Mouse (Mus musculus): Measurements from ENCODE around the gene Sertad1. TPM values are rescaled to one million over a fixed set of nuclear protein-coding genes. Genes with fewer than 3 reads are reported as not detected.

The Sertad1 gene
- polyA plus RNA-seq, 1 experiment = 19.4 TPM

DNA sequence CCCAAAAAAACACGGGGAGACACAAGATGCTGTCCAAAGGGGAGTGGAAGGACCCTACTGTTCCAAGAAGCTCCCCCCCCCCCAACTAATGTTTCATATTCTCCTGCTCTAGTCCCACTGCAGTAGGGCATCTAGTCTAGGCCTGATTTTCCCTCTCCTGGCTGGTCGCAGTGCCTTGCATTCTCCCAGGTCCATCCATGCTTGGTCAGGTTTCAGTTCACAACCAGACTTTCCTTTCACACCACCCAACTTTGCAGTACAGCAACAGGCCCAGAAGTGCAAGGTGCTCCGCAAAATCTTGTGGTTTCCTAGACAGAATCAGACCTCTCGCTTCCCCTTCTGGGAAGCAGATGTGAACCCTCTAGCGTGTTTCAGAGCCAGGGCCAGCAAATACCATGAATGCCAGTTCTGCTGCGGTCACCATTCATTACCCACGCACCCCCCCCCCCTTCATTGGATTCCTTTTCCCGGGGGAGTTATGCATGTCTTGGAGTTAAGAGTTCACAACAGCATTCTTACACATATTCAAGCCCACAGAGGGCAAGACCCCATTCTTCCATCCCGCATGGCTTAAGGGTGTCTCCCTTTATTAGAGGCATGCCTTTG lies 20.2 kb downstream of the Sertad1 start:
- no peaks in the 10 kb centered on the region for H3K36me3 ChIP-seq (ENCODE audit: control insufficient read depth, insufficient read depth, low read length)
- no peak overlapping the region for H3K4me3 ChIP-seq (ENCODE audit: insufficient read depth, low read depth, low read length)
- peak overlapping the region; percentile 37 for H3K27ac ChIP-seq (ENCODE audit: insufficient read depth, low read depth, low read length)
- 21% methylated on average over 9 of the region's 9 CpGs for WGBS
- TF ChIP-seq CTCF (conservative IDR thresholded peaks at IDR 0.05; ENCODE audit: insufficient read depth, insufficient read length, low read depth, low read length) = no peak
- no peak for TF ChIP-seq POLR2A (IDR thresholded peaks at IDR 0.05; ENCODE audit: low read depth, low read length)
- H3K27me3 ChIP-seq (replicated peaks; ENCODE audit: control insufficient read depth, insufficient read depth, low read length) = no peaks in the 10 kb centered on the region
- DNase-seq = no peak
- no peaks in the 10 kb centered on the region for H3K4me1 ChIP-seq (ENCODE audit: control insufficient read depth, insufficient read depth, low read length)

DNA sequence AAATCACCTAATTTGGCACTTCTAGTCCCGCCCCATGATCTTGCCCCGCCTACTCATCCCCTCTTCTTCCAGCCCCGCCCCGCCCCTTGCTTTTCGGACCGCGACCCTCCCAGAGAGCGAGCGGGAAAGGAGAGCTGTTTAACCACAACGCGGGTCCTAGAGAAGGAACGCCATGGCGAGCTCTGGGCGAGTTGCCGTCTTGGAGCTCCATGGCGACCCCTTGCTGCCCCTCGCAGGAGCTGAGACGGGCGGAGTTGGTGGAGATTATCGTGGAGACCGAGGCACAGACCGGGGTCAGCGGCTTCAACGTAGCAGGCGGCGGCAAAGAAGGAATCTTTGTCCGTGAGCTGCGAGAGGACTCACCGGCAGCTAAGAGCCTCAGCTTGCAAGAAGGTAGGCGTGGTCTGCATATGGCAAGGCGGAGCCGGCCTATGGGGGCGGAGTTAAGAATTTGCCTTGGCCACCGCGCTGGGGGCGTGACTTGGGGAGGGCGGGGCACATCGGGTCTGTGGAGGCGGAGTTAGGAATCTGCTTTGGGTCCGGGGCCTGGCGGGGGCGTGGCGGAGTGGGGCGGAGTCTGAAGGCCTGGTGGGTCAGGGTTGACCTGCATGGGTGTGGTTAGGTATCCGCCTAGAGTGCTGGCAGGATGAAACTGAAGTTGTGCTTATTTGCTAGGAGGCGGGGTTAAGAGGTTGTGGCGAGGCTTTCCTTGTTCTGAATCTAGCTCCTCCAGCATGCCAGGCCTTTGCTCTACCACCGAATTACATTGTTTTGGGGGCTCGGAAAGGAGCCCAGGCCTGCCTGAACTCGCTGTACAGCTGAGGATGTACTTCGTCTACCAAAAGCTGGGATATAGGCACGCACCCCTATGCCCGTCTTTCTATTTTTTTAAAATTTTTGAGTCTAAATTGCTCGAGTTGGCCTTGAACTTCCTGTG lies 21.3 kb downstream of the Sertad1 start:
- no peak for TF ChIP-seq CTCF (conservative IDR thresholded peaks at IDR 0.05; ENCODE audit: insufficient read depth, insufficient read length, low read depth, low read length)
- peak; percentile 78 for TF ChIP-seq POLR2A (IDR thresholded peaks at IDR 0.05; ENCODE audit: low read depth, low read length)
- Histone ChIP-seq H3K27me3 (replicated peaks; ENCODE audit: control insufficient read depth, insufficient read depth, low read length) (no peaks in the 10 kb centered on the region), H3K36me3 (ENCODE audit: control insufficient read depth, insufficient read depth, low read length) (no peaks in the 10 kb centered on the region), H3K27ac (ENCODE audit: insufficient read depth, low read depth, low read length) (peak overlapping the region; percentile 98), H3K4me3 (ENCODE audit: insufficient read depth, low read depth, low read length) (peak overlapping the region; percentile 83), H3K4me1 (ENCODE audit: control insufficient read depth, insufficient read depth, low read length) (no peaks in the 10 kb centered on the region)
- DNase-seq = peak; percentile 99
- under 1% methylated on average over 54 of the region's 54 CpGs for WGBS

- Histone ChIP-seq H3K4me3 (ENCODE audit: insufficient read depth, low read depth, low read length) (peak overlapping the region; percentile 12; the same call in 1 of the 2 replicates), H3K27ac (ENCODE audit: insufficient read depth, low read depth, low read length) (peak overlapping the region; percentile 64; the same call in 1 of the 2 replicates)
- WGBS = 19% methylated on average over 6 of the region's 6 CpGs
Observed at GRCm38 (mm10) chr7:27508648-27509005, 21.9 kb downstream of the Sertad1 start.

GRCm38 (mm10) chr7:27510809-27511208 lies 24.1 kb downstream of the Sertad1 start:
- TF ChIP-seq CTCF (conservative IDR thresholded peaks at IDR 0.05; ENCODE audit: insufficient read depth, insufficient read length, low read depth, low read length) (no peak), POLR2A (IDR thresholded peaks at IDR 0.05; ENCODE audit: low read depth, low read length) (no peak)
- no peak for DNase-seq
- Histone ChIP-seq H3K27ac (ENCODE audit: insufficient read depth, low read depth, low read length) (no peak overlapping the region), H3K4me3 (ENCODE audit: insufficient read depth, low read depth, low read length) (no peak overlapping the region), H3K36me3 (ENCODE audit: control insufficient read depth, insufficient read depth, low read length) (no peaks in the 10 kb centered on the region), H3K4me1 (ENCODE audit: control insufficient read depth, insufficient read depth, low read length) (no peaks in the 10 kb centered on the region), H3K27me3 (replicated peaks; ENCODE audit: control insufficient read depth, insufficient read depth, low read length) (no peaks in the 10 kb centered on the region)
- WGBS = 93% methylated on average over 2 of the region's 2 CpGs

More at GRCm38 (mm10) chr7:27508648-27509005, 21.9 kb downstream of the Sertad1 start:
- peak; percentile 76 for DNase-seq
- H3K4me1 ChIP-seq (ENCODE audit: control insufficient read depth, insufficient read depth, low read length) = no peaks in the 10 kb centered on the region
- H3K27me3 ChIP-seq (replicated peaks; ENCODE audit: control insufficient read depth, insufficient read depth, low read length) = no peaks in the 10 kb centered on the region
- peak; percentile 78 for TF ChIP-seq CTCF (conservative IDR thresholded peaks at IDR 0.05; ENCODE audit: insufficient read depth, insufficient read length, low read depth, low read length)
- no peak for TF ChIP-seq POLR2A (IDR thresholded peaks at IDR 0.05; ENCODE audit: low read depth, low read length)
- H3K36me3 ChIP-seq (ENCODE audit: control insufficient read depth, insufficient read depth, low read length) = no peaks in the 10 kb centered on the region

DNA sequence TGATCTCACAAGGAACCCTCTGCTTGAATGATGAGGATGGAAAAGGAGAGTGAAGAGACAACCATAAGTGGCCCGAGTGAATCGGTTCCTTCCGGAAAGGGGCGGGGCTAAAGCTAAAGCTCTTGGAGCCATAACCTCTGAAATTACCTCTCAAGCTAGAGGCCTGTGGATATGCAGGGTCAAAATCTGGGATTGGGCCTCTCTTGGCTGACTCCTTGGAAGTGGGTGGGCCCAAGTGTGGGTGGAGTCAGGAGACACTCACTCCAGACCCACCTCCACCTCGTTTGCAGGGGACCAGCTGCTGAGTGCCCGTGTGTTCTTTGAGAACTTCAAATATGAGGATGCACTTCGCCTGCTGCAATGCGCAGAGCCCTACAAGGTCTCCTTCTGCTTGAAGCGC lies 28.3 kb downstream of the Sertad1 start:
- Histone ChIP-seq H3K27ac (ENCODE audit: insufficient read depth, low read depth, low read length) (no peak overlapping the region), H3K4me1 (ENCODE audit: control insufficient read depth, insufficient read depth, low read length) (no peaks in the 10 kb centered on the region), H3K27me3 (replicated peaks; ENCODE audit: control insufficient read depth, insufficient read depth, low read length) (no peaks in the 10 kb centered on the region), H3K36me3 (ENCODE audit: control insufficient read depth, insufficient read depth, low read length) (no peaks in the 10 kb centered on the region), H3K4me3 (ENCODE audit: insufficient read depth, low read depth, low read length) (no peak overlapping the region)
- no peak for TF ChIP-seq POLR2A (IDR thresholded peaks at IDR 0.05; ENCODE audit: low read depth, low read length)
- DNase-seq = no peak
- WGBS = 57% methylated on average over 9 of the region's 9 CpGs

GRCm38 (mm10) chr7:27518314-27518713 lies 31.6 kb downstream of the Sertad1 start:
- TF ChIP-seq CTCF (conservative IDR thresholded peaks at IDR 0.05; ENCODE audit: insufficient read depth, insufficient read length, low read depth, low read length) (no peak), POLR2A (IDR thresholded peaks at IDR 0.05; ENCODE audit: low read depth, low read length) (no peak)
- 88% methylated on average over 9 of the region's 9 CpGs for WGBS

DNA sequence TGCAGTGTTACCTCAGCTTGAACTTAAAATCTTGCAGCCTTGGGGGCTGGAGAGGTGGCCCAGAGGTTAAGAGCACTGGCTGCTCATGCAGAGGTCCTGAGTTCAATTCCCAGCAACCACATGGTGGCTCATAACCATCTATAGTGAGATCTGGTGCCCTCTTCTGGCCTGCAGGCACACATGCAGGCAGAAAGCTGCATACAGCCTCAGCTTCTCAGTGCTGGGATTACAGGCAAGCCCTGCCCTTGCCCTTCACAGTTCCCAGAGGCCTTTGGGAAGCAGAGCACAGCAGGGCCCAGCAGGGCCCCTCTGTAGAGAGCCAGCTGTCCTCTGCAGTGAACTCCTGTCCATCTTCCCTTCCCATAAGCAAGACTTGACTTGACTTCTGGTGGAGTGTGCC lies 33.4 kb downstream of the Sertad1 start:
- Histone ChIP-seq H3K27me3 (replicated peaks; ENCODE audit: control insufficient read depth, insufficient read depth, low read length) (no peaks in the 10 kb centered on the region), H3K36me3 (ENCODE audit: control insufficient read depth, insufficient read depth, low read length) (no peaks in the 10 kb centered on the region), H3K27ac (ENCODE audit: insufficient read depth, low read depth, low read length) (no peak overlapping the region), H3K4me3 (ENCODE audit: insufficient read depth, low read depth, low read length) (no peak overlapping the region), H3K4me1 (ENCODE audit: control insufficient read depth, insufficient read depth, low read length) (no peaks in the 10 kb centered on the region)
- DNase-seq = no peak
- TF ChIP-seq POLR2A (IDR thresholded peaks at IDR 0.05; ENCODE audit: low read depth, low read length) = no peak
- no peak for TF ChIP-seq CTCF (conservative IDR thresholded peaks at IDR 0.05; ENCODE audit: insufficient read depth, insufficient read length, low read depth, low read length)

More at GRCm38 (mm10) chr7:27518314-27518713, 31.6 kb downstream of the Sertad1 start:
- H3K4me3 ChIP-seq (ENCODE audit: insufficient read depth, low read depth, low read length) = no peak overlapping the region
- no peak overlapping the region for H3K27ac ChIP-seq (ENCODE audit: insufficient read depth, low read depth, low read length)
- no peaks in the 10 kb centered on the region for H3K36me3 ChIP-seq (ENCODE audit: control insufficient read depth, insufficient read depth, low read length)
- no peaks in the 10 kb centered on the region for H3K4me1 ChIP-seq (ENCODE audit: control insufficient read depth, insufficient read depth, low read length)
- DNase-seq = no peak
- H3K27me3 ChIP-seq (replicated peaks; ENCODE audit: control insufficient read depth, insufficient read depth, low read length) = no peaks in the 10 kb centered on the region

Measured in kidney, adult 2 months (tissue).